Mouse (Mus musculus): ENCODE results near the gene Plac8. TPM values are rescaled to one million over a fixed set of nuclear protein-coding genes. Genes with fewer than 3 reads are reported as not detected.

Gene Plac8
- polyA plus RNA-seq, 1 experiment from 2014 or later, result 218 TPM

DNA sequence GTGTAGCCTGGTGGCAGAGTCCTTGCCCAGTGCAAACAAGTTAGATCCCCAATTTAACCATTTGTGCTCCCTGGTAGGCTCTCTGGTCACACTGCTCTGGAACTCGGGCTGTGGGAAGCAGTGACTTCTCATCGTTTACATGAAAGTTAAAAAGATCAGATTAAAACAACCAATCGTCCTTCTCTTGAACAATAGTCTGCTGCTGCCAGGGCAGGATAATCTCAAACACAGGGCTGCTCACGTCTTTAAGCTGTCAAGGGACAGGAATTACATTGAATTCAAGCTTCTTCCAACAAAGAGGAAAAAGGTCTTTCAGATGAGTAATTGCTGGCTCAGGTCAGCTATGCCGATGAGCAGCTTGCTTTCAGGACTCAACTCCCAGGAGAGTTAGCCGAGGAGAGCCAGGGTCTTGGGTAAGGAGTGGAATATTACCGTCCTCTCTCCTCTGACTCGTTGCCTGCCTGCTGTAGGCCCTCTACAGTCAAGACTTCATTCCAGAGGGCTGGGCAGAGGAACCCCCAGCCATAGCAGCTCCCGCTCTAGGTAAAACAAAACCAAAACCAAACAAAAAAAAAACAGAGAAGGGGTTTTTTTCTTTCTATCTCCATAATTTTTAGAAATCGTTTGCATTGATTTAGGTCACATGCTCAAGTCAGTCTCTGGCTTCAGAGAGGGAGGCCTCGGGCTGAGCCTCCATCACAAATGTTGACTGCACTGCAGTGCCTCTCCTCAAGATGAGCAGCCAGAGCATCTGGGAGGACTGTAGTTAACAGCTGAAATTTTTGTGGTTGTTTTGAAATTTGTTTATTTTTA, 9.8 kb upstream of the Plac8 start:
- no peak for DNase-seq (ENCODE audit: low spot score)

DNA sequence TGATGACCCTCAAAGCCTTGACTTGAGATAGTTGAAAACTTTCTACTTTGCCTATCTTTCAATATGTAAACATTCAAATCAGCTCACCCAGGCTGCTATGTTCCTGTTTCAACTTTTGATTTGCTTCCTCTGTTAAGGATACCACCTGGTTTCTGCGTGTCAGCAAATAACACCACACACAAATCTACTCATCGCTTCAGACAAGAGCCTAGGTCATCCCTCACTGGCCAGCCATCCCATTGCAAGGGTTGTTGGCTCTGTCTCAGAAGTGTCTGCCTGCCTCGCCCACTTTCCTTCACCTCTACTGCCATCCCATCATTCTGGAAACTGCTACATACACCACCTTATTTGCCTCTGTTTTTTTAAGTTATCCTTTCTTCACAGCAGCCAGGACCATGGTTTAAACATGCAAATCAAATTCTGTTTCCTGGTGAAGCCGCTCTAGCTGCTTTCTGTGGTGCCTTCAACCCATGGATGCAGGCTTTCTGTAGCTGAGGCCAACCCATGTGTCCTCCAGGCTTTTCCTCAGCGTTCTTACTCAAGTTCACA, 6.9 kb upstream of the Plac8 start:
- no peak for DNase-seq (ENCODE audit: low spot score)

DNA sequence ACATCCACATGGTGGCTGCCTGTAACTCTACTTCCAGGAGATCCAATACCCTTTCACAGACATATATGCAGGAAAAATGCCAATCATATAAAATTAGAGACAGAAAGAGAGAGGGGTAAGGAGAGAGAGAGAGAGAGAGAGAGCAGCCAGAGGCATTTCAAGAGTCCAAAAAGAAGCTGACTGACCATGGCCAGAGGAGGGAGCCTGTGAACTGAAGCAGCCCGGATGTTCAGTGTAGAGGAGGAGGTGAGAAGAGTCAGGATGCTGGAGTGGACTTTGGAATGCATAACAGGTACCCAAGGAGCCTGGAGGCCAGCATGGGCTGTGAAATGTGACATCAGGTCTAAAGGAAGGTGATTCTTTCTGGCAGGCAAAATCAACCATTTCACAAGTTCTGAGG, 2.7 kb upstream of the Plac8 start:
- DNase-seq (ENCODE audit: low spot score), result no peak

DNA sequence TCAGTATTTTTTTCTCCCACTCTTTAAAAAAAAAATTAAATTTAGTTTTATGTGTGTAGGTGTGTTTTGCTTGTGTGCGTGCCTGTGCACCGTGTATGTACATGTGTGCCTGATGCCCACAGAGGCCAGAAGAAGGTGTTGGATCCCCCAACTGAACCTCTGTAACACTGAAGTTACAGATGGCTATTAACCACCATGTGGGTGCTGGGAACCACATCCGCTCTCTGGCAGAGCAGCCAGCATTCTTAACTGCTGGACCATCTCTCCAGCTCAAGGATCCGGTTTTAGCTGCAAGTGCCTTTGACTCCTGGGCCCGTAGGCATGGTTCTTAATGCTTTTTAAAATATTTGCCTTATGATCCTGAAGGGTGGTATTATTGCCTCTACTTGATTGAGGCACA, 1.2 kb upstream of the Plac8 start:
- DNase-seq (ENCODE audit: low spot score), result peak; percentile 47

DNA sequence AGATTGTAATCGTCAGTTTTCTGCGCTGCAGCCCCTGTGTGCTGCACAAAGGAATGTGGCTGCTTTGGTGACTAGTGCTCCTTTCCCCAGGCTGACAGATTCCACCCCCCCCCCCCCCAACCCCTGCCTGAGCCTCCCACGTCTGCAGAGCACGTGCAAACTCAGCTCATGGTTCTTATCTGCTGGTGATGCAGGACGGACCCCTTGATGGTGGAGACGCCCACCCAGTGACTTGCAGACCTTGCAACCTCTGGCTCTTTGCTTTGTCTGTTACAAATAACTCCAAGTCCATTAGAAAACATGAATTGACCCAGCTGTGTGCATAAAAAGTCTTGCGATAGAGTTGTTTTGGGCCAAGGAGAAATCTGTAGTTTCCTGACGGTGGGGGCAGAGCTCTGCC, 1.3 kb downstream of the Plac8 start:
- DNase-seq (ENCODE audit: low spot score), result peak; percentile 38

DNA sequence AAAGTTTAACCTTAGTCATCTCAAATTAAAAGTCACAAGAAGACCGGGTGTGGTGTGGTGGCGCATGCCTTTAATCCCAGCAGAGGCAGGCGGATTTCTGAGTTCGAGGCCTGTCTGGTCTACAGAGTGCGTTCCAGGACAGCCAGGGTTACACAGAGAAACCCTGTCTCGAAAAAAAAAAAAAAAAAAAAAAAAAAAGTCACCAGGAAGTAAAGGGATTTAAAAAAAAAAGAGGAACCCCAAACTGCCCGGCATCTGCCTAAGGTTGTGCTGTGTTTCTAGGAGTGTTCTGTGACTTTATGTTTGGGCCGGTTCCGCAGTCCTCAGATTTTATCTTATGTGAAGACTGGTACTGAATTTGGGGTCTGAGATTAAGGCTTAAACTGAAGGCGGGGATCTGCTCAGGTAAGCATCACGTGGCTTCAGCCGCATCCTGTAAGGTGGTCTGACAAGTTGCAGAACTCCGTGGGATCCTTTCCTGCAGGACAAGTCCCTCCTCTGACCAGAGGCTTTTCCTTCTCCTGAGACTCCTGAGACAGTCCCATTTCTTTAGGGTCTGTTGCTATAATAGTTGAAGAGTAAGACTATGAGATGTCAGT, 1.9 kb downstream of the Plac8 start:
- peak; percentile 28 for DNase-seq (ENCODE audit: low spot score)

DNA sequence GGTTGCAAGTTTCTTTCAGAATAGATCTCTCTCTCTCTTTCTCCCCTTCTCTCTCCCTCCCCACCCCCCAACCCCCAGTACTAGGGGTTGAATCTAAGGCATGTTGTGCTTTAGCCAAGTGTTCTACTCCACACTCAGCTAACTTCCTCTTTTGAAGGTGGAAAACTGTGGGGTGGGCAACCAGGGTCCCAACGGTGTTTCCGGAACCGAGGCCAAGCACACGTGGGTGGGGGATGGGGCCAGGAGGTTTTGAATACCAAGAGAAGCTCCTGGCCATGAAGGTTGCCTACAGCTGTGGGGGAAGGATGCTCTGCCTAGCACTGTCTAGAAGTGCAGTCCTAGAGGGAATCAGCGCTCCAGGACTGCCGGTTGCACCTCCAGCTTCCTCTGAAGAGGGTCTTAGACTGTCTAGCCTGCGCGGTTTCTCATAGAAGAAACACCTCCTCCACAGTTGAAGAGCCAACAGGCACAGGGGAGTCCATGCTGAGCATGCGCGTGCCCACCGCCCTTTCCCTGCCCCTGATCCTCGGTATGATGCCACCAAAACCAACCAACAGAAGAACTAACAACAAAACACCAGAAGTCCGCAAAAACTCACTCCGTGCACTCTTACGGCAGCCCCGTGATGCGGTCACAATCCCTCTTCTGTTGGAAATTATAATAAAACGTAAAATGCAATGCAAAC, 2.7 kb downstream of the Plac8 start:
- DNase-seq (ENCODE audit: low spot score), result peak; percentile 53

DNA sequence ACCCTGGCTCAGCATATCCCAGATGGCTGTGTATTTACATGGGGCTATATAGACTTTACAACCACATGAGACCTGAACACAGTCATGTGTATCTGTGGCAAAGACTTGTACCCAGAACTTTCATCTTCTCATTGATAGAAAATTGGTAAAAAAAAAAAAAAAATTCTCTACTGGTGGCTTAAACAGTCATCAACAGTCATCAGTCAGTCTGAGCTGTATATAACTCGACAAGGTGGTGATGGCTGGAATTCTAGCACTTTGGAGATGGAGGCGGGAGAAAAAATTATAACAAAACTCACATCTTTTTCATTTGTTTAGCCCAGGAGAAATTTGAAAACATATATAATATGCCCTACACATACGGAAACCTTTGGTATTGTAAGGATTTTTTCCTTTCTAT, 3.2 kb downstream of the Plac8 start:
- no peak for DNase-seq (ENCODE audit: low spot score)

DNA sequence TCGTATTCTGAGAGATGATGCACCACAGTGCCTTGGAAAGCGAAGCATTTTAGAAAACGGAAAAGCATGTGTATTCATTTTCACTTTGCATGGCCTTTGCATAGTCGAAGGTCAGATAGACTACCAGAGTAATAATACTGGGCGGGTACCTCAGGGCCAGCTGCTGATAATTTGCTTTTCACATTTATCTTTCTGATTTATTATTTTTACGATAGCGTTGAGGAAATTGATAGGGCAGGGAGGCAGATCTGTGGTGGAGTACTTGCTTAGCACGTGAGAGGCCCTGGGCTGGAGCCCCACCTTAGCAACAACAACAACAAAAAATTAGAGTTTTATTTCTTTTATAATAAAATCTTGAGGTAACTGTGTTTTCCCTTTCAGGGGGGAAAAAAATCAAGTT, 3.9 kb downstream of the Plac8 start:
- no peak for DNase-seq (ENCODE audit: low spot score)

DNA sequence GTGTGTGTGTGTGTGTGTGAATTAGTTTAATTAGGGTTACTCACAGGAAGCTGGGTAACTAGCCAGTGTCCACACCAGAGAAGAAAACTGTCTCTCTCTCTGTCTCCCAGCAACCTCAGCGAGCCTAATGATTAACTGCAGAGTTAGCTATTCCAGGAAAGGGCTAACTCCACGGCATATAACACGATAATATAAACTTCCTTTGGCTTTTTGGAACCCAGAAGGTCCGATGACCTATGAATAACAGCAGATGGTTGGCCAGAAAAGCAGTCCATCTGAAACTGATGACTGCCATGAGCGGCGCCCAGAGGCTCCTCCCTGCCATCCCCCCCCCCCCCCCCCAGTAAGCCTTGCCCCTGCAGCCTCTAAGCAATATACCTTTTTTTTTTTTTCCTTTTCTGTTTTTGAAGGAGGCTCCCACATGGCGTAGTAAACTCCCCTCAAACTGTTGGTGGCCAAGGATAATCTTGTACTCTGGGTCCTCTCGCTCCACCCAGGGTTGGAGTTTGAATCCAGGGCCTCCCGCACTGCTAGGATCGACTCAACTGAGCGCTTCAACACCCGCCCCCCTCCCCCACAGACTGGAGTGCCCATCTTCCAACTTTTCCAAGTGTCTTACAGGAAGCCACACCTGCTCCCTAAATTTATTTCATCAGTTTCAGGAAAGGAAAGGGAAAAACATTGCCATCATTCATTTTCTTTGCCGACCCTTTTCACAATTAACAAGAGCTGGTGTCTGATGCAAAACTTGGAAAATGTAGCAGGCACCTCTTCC, 4.6 kb downstream of the Plac8 start:
- no peak for DNase-seq (ENCODE audit: low spot score)

DNA sequence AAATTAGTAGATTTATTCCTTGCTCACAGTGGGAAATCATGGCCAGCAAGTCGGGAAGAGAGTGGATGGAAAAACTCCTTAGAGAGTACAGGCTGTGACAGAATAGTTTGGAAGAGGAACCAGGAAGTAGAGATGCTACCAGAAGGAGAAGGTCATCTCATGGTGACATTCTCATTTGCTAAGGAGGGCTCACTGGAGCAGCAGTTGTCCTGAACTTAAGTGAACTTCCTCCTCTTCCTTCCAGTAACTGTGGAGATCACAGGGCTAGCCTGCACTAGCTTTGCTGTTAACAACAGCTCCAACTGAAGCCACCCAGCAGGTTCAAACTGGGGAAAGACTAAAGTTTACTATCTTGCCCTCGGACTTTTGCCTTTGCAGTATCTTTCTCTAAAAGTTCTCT, 5.2 kb downstream of the Plac8 start:
- no peak for DNase-seq (ENCODE audit: low spot score)

DNA sequence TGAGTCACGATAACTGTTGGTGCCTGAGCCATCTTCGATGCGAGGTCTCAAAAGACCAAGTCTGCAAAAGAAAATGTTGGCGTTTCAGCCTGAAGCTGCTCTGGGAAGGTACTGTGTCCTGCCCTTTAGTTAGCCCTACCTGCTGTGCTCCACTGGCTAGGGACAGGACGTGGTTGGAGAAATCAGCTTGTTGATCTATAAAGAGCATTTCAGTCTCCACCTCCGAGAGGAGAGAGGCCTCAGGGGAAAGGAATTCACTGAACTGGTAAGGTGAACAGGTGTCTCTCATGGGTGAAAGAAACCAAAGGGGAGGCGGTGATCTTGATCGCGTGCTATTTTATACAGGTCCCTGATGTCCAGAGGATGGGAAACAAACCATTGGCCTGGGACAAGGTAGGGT, 9.3 kb downstream of the Plac8 start:
- DNase-seq (ENCODE audit: low spot score), result no peak

DNA sequence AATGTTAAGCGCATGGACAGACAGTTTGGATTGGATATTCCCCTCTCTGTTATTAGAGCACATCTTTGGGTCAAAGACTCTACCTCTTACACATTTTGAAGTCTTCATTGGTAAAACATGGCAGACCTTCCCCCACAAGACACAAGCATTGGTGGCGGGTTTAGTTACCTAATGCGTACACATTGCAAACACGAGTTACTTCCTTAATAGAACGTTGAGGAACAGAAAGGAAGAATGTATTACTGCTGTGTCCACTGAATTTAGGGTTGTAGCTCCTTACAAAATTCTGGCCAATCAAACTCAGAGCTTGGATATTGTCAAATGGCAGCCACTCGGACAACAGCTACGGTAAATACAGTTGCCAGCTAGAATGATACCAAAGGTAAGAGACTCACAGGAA, 12.7 kb downstream of the Plac8 start:
- DNase-seq (ENCODE audit: low spot score), result no peak

DNA sequence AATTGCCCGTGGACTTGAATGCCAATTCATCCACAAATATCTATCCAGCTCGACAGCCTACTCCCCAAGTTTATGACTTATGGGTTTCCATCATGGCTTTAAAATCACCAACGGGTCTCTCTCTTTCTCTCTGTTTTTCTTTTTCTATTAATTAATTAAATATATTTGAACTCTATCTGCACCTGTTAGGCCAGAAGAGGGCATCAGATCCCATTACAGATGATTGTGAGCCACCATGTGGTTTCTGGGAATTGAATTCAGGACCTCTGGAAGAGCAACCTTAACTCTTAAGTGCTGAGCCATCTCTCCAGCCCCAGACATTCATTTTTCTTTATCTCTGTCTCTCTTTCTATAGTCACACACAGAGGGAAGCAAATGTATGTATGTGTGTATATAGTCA, 13.3 kb downstream of the Plac8 start:
- no peak for DNase-seq (ENCODE audit: low spot score)

DNA sequence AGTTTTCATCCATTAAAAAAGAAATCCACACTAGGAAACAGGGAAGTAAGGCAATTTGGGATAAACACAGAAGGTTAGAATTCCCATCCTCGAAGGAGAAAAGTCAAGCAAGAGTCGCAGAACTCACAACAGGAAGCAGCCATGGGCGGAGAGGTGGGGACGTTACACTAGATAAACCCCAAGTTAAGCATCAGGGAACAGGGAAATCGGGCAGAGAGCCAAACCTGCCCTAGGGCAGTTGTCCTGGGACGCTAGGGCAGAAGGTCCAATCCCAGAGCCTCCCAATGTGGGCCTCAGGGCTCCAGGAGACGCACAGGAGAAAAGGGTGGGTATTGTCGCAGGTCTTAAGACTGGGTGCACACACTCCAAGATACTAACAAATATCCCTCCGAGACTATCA, 14.5 kb downstream of the Plac8 start:
- no peak for DNase-seq (ENCODE audit: low spot score)

DNA sequence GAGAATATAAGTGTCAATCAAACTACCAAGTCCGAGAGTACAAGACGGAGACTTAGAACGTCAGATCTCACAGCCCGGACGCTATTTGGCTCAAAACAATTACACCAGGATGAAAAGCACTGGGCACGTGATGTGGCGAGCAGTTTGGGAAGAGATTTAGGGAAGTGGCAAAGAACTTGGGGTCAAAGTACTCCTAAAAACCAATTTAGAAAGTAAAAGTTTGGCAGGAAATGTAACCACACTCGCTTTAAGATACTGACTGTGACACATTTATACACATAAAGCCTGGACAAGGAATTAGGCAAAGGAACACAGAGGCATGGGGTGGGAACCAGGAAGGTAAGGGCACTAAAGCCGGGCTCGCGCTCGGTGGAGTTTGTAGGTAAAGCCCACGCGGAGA, 15.0 kb downstream of the Plac8 start:
- no peak for DNase-seq (ENCODE audit: low spot score)

DNA sequence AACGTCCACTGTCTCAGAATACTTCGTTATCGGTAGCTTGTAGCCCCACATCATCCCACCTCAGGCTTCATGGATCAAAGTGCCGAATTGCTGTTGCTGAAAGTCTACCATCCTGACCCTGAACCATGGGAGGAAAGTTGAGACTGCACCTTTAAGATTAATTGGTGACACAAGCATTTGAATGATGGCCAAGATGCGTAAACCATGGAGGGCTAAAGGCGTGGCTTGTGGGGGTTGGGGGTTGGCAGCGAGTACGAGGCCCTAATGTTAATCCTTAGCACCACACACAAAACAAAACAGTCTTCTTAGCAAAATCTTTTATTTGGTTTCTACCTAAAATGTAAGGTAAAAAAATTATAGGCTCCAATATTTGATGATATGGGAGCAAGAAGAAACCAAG, 18.6 kb downstream of the Plac8 start:
- no peak for DNase-seq (ENCODE audit: low spot score)

DNA sequence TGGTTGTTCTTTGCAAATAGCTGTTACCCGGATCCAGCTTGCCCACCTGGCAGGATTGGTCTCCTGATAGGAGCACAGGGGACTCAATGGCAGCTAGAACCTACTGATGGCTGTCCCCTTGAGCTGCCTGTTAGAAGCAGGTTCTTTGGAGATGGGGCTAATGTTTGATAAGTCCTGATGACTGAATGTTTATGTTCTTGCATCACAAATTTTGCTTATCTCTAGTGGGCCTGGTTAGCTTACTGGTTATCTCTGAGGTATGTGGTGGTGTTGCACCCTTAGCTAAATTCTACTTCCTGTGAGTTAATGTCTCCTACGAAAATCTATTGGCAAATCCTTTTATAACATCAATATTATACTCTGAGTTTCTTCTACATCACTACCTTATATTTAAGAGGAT, 20.1 kb downstream of the Plac8 start:
- DNase-seq (ENCODE audit: low spot score), result no peak

DNA sequence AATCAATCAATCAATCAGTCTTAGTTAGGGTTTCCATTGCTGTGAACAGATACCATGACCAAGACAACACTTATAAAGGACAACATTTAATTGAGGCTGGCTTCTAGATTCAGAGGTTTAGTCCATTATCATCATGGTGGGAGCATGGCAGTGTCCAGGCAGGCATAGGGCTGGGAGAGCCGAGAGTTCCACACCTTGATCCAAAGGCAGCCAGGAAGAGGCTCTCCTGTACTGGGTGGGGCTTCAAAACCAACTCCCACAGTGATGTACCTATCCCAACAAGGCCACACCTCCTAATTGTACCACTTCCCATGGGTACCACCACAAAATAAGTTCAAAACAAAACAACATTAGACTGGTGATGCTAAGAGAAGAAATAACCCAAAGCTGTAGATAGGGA, 21.9 kb downstream of the Plac8 start:
- no peak for DNase-seq (ENCODE audit: low spot score)

DNA sequence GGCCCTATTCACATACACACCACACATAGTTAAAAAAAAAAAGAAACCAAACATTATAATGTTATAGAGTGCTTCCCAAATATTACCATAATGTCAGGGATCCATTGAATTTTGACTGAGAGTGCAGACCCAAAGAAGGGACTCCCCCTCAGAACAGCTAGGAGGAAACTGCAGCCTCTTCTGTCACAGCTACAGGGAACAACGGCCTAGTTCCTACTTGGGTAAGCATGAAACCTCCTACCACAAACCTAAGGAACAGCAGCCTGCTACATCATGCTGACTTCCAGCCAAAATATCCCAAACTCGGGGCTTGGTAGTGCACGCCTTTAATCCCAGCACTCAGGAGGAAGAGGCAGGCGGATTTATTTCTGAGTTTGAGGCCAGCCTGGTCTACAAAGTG, 22.7 kb downstream of the Plac8 start:
- DNase-seq (ENCODE audit: low spot score), result no peak

DNA sequence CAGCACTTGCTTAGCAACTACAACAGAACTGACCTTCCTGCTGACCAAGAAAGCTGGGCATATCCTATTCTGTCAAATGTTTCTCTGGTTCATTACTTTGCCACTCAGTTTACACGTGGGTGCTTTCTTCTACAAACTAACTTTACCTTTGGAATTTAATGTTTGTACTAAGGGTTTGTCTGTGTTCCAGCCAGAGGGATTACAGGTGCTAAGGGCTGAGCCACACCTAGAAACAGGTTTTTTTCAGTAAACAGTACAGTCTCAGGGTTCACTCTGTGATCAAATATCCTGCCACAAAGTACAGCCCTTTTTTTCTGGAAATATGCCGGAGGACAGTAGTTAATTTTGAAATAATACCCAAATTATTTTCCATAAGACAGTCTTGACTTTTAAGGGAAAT, 23.8 kb downstream of the Plac8 start:
- DNase-seq (ENCODE audit: low spot score), result no peak

Data from thymus, postnatal 0 days (tissue).